Mouse (Mus musculus): Measurements from ENCODE around the gene H2-DMb2. TPM values are rescaled to one million over a fixed set of nuclear protein-coding genes. Genes with fewer than 3 reads are reported as not detected.

H2-DMb2 gene
- polyA plus RNA-seq, 1 experiment: 15.6 TPM

GRCm38 (mm10) chr17:34101604-34102032 lies 41.5 kb upstream of the H2-DMb2 start:
- DNase-seq: peak; percentile 94
- H3K36me3 ChIP-seq (ENCODE audit: control insufficient read depth, insufficient read depth, low read length): no peaks in the 10 kb centered on the region
- H3K27me3 ChIP-seq (replicated peaks; ENCODE audit: control insufficient read depth, insufficient read depth, low read length): no peaks in the 10 kb centered on the region
- no peak overlapping the region for H3K27ac ChIP-seq (ENCODE audit: insufficient read depth, low read depth, low read length)
- WGBS: 9% methylated on average over 12 of the region's 12 CpGs
- TF ChIP-seq POLR2A (IDR thresholded peaks at IDR 0.05; ENCODE audit: low read depth, low read length): no peak
- peak; percentile 73 for TF ChIP-seq CTCF (conservative IDR thresholded peaks at IDR 0.05; ENCODE audit: insufficient read depth, insufficient read length, low read depth, low read length)
- peak overlapping the region; percentile 4; the same call in 1 of the 2 replicates for H3K4me3 ChIP-seq (ENCODE audit: insufficient read depth, low read depth, low read length)
- H3K4me1 ChIP-seq (ENCODE audit: control insufficient read depth, insufficient read depth, low read length): peaks cover 8% of the 10 kb centered on the region; the same call in 1 of the 2 replicates

DNA sequence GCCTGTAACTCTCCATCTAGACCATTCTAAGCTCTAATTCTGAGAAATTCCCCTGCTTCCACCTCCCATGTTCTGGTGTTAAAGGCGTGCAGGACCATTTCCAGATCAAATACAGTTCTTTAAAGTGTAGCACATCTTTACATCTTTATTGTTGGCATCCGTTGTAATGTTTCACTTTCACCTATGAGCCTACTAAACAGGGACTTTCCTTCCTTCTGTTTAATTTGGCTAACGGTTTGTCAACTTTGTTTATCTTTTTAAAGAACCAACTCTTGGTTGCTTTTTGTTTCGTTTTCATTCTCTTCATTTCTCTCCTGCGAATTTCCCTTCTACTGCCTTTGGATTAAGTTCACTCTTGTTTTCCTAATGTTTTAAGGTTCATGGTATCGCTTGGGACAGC lies 40.3 kb upstream of the H2-DMb2 start:
- Histone ChIP-seq H3K4me1 (ENCODE audit: control insufficient read depth, insufficient read depth, low read length) (peaks cover 8% of the 10 kb centered on the region; the same call in 1 of the 2 replicates), H3K27me3 (replicated peaks; ENCODE audit: control insufficient read depth, insufficient read depth, low read length) (no peaks in the 10 kb centered on the region), H3K4me3 (ENCODE audit: insufficient read depth, low read depth, low read length) (no peak overlapping the region), H3K27ac (ENCODE audit: insufficient read depth, low read depth, low read length) (no peak overlapping the region), H3K36me3 (ENCODE audit: control insufficient read depth, insufficient read depth, low read length) (no peaks in the 10 kb centered on the region)
- TF ChIP-seq POLR2A (IDR thresholded peaks at IDR 0.05; ENCODE audit: low read depth, low read length) (no peak), CTCF (conservative IDR thresholded peaks at IDR 0.05; ENCODE audit: insufficient read depth, insufficient read length, low read depth, low read length) (no peak)
- no peak for DNase-seq
- 60% methylated on average over 6 of the region's 6 CpGs for WGBS

DNA sequence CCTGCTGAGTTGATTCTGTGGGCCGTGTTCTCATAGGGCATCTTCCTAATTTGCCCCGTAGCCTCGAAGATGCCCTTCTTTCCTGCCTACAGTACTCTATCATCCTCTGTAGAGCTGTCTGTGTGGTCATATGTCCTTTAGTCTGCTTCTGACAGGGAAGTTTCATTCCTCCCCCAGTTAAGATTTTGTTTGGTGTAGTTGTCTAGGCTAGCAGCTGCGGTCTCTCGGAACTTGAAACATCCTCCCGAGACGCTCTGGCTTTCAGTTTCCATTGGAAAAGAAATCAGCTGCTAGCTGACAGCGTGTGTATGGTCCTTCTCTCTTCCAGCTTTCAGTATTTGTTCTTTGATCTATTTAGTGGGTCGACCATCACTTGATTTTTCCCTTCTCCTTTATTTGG lies 38.3 kb upstream of the H2-DMb2 start:
- TF ChIP-seq CTCF (conservative IDR thresholded peaks at IDR 0.05; ENCODE audit: insufficient read depth, insufficient read length, low read depth, low read length): no peak
- no peak overlapping the region for H3K27ac ChIP-seq (ENCODE audit: insufficient read depth, low read depth, low read length)
- DNase-seq: no peak
- WGBS: 72% methylated on average over 9 of the region's 9 CpGs
- no peak overlapping the region for H3K4me3 ChIP-seq (ENCODE audit: insufficient read depth, low read depth, low read length)
- H3K36me3 ChIP-seq (ENCODE audit: control insufficient read depth, insufficient read depth, low read length): no peaks in the 10 kb centered on the region
- H3K27me3 ChIP-seq (replicated peaks; ENCODE audit: control insufficient read depth, insufficient read depth, low read length): no peaks in the 10 kb centered on the region
- H3K4me1 ChIP-seq (ENCODE audit: control insufficient read depth, insufficient read depth, low read length): peaks cover 2% of the 10 kb centered on the region; the same call in 1 of the 2 replicates

DNA sequence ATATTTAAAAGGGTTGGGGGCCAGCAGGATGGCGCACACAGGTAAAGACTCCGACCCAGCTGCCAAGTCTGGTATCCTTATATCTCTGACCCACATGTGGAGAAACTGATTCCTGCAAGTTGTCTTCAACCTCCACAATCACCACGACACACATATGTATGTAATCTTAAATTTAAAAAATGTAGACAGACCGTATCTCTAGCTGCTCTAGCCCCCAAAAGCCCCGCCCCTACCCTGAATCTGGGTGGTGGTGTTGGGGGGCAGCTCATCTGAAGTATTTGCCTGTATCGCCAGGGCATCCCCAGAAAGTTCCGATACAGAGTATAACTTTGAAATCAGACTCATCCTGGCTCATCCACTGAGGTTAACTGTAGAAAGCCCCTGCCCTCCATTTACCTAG lies 36.6 kb upstream of the H2-DMb2 start:
- no peak for DNase-seq
- TF ChIP-seq CTCF (conservative IDR thresholded peaks at IDR 0.05; ENCODE audit: insufficient read depth, insufficient read length, low read depth, low read length) (no peak), POLR2A (IDR thresholded peaks at IDR 0.05; ENCODE audit: low read depth, low read length) (no peak)
- Histone ChIP-seq H3K4me1 (ENCODE audit: control insufficient read depth, insufficient read depth, low read length) (no peaks in the 10 kb centered on the region), H3K27me3 (replicated peaks; ENCODE audit: control insufficient read depth, insufficient read depth, low read length) (no peaks in the 10 kb centered on the region), H3K36me3 (ENCODE audit: control insufficient read depth, insufficient read depth, low read length) (peaks cover 2% of the 10 kb centered on the region), H3K27ac (ENCODE audit: insufficient read depth, low read depth, low read length) (no peak overlapping the region), H3K4me3 (ENCODE audit: insufficient read depth, low read depth, low read length) (no peak overlapping the region)
- 93% methylated on average over 7 of the region's 7 CpGs for WGBS

DNA sequence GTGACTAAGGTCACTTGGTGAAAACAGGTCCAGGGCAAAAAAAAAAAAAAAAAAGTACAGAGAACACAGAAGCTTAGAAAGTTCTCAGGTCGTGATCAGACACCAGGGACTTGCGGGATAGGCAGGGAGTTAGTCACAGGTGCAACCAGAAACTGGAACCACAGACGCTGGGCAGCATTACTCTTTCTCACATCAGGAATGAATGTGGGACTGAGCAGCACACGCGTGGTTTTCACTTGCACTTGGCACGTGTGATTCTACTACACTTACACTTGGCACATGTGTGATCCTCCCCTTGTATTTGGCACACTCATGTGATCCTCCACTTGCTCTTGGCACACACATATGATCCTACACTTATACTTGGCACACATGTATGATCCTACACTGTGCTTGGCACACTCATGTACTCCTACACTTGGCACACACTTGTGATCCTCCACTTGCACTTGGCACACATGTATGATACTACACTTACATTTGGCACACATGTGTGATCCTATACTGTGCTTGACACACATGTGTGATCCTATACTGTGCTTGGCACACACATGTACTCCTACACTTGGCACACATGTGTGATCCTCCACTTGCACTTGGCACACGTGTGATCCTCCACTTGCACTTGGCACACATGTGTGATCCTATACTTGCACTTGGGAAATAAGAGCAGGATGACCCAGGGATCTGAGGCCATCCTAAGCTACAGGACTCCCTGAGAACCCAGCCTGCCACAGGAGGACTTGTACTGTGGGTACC lies 35.8 kb upstream of the H2-DMb2 start:
- Histone ChIP-seq H3K4me1 (ENCODE audit: control insufficient read depth, insufficient read depth, low read length) (no peaks in the 10 kb centered on the region), H3K27me3 (replicated peaks; ENCODE audit: control insufficient read depth, insufficient read depth, low read length) (no peaks in the 10 kb centered on the region), H3K27ac (ENCODE audit: insufficient read depth, low read depth, low read length) (no peak overlapping the region), H3K4me3 (ENCODE audit: insufficient read depth, low read depth, low read length) (no peak overlapping the region), H3K36me3 (ENCODE audit: control insufficient read depth, insufficient read depth, low read length) (peaks cover 8% of the 10 kb centered on the region)
- DNase-seq: no peak
- TF ChIP-seq POLR2A (IDR thresholded peaks at IDR 0.05; ENCODE audit: low read depth, low read length) (no peak), CTCF (conservative IDR thresholded peaks at IDR 0.05; ENCODE audit: insufficient read depth, insufficient read length, low read depth, low read length) (no peak)
- WGBS: 81% methylated on average over 7 of the region's 7 CpGs

- no peak for TF ChIP-seq CTCF (conservative IDR thresholded peaks at IDR 0.05; ENCODE audit: insufficient read depth, insufficient read length, low read depth, low read length)
- no peak for TF ChIP-seq POLR2A (IDR thresholded peaks at IDR 0.05; ENCODE audit: low read depth, low read length)
- 71% methylated on average over 6 of the region's 6 CpGs for WGBS
- Histone ChIP-seq H3K4me1 (ENCODE audit: control insufficient read depth, insufficient read depth, low read length) (no peaks in the 10 kb centered on the region), H3K4me3 (ENCODE audit: insufficient read depth, low read depth, low read length) (no peak overlapping the region), H3K36me3 (ENCODE audit: control insufficient read depth, insufficient read depth, low read length) (peaks cover 19% of the 10 kb centered on the region), H3K27me3 (replicated peaks; ENCODE audit: control insufficient read depth, insufficient read depth, low read length) (no peaks in the 10 kb centered on the region), H3K27ac (ENCODE audit: insufficient read depth, low read depth, low read length) (no peak overlapping the region)
- no peak for DNase-seq
Observed at GRCm38 (mm10) chr17:34108460-34108859, 34.6 kb upstream of the H2-DMb2 start.

DNA sequence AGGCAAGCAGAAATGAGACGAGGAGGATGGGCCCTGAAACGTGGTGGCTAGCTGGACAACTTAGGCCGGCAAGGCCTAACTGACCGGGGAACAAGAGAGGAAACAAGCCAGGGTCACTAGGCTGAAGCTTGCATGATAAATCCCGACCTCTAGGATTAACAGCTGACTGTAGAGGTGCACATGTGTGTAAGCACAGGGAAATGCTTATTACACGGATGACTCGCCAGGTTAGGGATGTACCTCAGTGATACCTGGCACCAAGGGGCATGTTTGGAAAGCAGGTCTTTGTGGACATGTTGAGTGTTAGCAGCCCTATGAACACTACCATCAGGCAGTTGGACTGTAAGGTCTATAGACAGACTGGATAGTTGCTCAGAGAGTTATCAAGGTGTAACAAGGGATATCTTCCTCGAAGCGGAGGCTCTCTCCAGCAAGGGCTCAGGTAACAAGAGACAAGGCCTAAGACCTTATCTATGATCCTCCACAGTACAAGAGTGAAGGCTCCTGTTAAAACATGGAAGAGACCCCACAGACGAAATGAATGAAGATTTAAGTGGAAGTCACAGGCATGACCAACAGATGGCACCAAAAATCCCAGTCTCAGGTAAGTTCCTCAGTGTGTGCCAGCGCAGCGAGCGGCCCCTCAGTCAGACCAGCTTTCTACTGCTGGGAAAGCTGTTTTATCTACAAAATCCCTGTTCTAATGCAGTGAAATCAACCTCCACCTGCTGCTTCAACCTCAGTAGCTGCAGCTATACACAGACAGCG lies 33.9 kb upstream of the H2-DMb2 start:
- TF ChIP-seq CTCF (conservative IDR thresholded peaks at IDR 0.05; ENCODE audit: insufficient read depth, insufficient read length, low read depth, low read length) (peak; percentile 29; the same call in 1 of the 2 replicates), POLR2A (IDR thresholded peaks at IDR 0.05; ENCODE audit: low read depth, low read length) (no peak)
- Histone ChIP-seq H3K4me1 (ENCODE audit: control insufficient read depth, insufficient read depth, low read length) (no peaks in the 10 kb centered on the region), H3K27ac (ENCODE audit: insufficient read depth, low read depth, low read length) (no peak overlapping the region), H3K4me3 (ENCODE audit: insufficient read depth, low read depth, low read length) (no peak overlapping the region), H3K36me3 (ENCODE audit: control insufficient read depth, insufficient read depth, low read length) (peaks cover 26% of the 10 kb centered on the region), H3K27me3 (replicated peaks; ENCODE audit: control insufficient read depth, insufficient read depth, low read length) (no peaks in the 10 kb centered on the region)
- 78% methylated on average over 14 of the region's 14 CpGs for WGBS
- DNase-seq: no peak

Data from kidney, adult 2 months (tissue).